27 mouse cellular contexts compared by ENCODE assay signal in the genomic region with DNA sequence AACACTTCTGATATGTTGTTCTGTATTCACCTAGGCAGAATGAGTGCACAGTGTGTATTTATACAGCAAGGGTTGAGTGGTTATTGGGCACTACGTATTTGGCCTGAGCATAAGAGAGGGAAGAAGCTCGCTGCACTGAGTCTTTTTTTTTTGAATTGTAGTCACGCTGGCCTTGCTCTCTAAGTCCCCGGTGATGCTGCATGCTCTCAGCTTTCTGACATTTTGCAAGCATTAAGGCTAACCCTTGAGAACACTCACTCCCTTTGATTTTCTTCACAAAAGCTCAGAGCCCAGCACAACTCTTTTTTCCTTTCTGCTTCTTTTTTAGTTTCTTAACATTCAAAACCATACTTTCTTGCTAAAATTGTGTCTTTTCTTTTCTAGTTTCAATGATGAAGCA.
DNase-seq lines count a peak whose midpoint lies in the region; ATAC-seq lines count a peak whose summit lies in the region.
"Had no signal": no experiment of that assay in that cellular context is flagged by ENCODE, and none has a peak within 500 bp of the region (broad histone marks: within the 10 kb centered on the region; RNA-seq: fewer than 3 reads in every experiment).

No protein-coding gene starts in this region.

- no peak overlapping the region for H3K4me2 ChIP-seq in midbrain, embryonic 13.5 days (replicated peaks)
- no peak overlapping the region for H3K4me2 ChIP-seq in midbrain, embryonic 15.5 days
- H3K4me2 ChIP-seq: embryonic facial prominence, embryonic 12.5 days; embryonic facial prominence, embryonic 15.5 days; heart, embryonic 12.5 days; heart, embryonic 15.5 days; hindbrain, embryonic 15.5 days had no signal

- H3K9ac ChIP-seq in midbrain, embryonic 13.5 days (replicated peaks), result no peak overlapping the region
- no peak overlapping the region for H3K9ac ChIP-seq in midbrain, embryonic 15.5 days
- H3K9ac ChIP-seq: embryonic facial prominence, embryonic 12.5 days; embryonic facial prominence, embryonic 15.5 days; forebrain, postnatal 0 days; heart, embryonic 12.5 days; heart, embryonic 15.5 days; hindbrain, embryonic 15.5 days had no signal

- peaks cover 3% of the 10 kb centered on the region; the same call in 1 of the 2 replicates for H3K4me1 ChIP-seq in midbrain, embryonic 13.5 days (replicated peaks)
- no peaks in the 10 kb centered on the region for H3K4me1 ChIP-seq in midbrain, embryonic 10.5 days
- H3K4me1 ChIP-seq in midbrain, embryonic 15.5 days, result peaks cover 5% of the 10 kb centered on the region; the same call in 1 of the 2 replicates
- H3K4me1 ChIP-seq: embryonic facial prominence, embryonic 12.5 days; embryonic facial prominence, embryonic 15.5 days; heart, embryonic 12.5 days; heart, embryonic 15.5 days; hindbrain, embryonic 10.5 days; hindbrain, embryonic 15.5 days had no signal

- 31% methylated on average over 4 of the region's 4 CpGs for WGBS in midbrain, embryonic 13.5 days
- 58% methylated on average over 4 of the region's 4 CpGs for WGBS in midbrain, embryonic 10.5 days
- WGBS in midbrain, embryonic 15.5 days, result 24% methylated on average over 4 of the region's 4 CpGs

- H3K27me3 ChIP-seq in midbrain, embryonic 13.5 days, result no peaks in the 10 kb centered on the region
- no peaks in the 10 kb centered on the region for H3K27me3 ChIP-seq in midbrain, embryonic 10.5 days (ENCODE audit: low read depth, poor library complexity, severe bottlenecking)
- H3K27me3 ChIP-seq in midbrain, embryonic 15.5 days (replicated peaks), result no peaks in the 10 kb centered on the region
- H3K27me3 ChIP-seq: CH12.LX; embryonic facial prominence, embryonic 12.5 days; embryonic facial prominence, embryonic 15.5 days; heart, embryonic 12.5 days; heart, embryonic 15.5 days; hindbrain, embryonic 15.5 days had no signal

- DNase-seq in midbrain, embryonic 10.5 days (ENCODE audit: low spot score), result no peak
- peak; percentile 22 for DNase-seq in brain, adult 2 months (ENCODE audit: low read depth, low spot score)
- DNase-seq in ovary, postnatal 36 days (ENCODE audit: low spot score), result no peak
- DNase-seq in gastrocnemius, postnatal 25 days, result no peak
- DNase-seq: adrenal gland, postnatal 10 days; B cell, adult 2 months; cerebellum, adult 18-20 months; cerebellum, adult 9-10 months; cerebellum, postnatal 14 days; forebrain, postnatal 0 days; gastrocnemius, adult 2 months; gastrocnemius, postnatal 14 days; heart, adult 18-20 months; heart, postnatal 10 days; heart, postnatal 36 days had no signal

- H3K4me3 ChIP-seq in midbrain, embryonic 13.5 days (replicated peaks), result no peak overlapping the region
- no peak overlapping the region for H3K4me3 ChIP-seq in midbrain, embryonic 10.5 days
- no peak overlapping the region for H3K4me3 ChIP-seq in midbrain, embryonic 15.5 days
- H3K4me3 ChIP-seq: embryonic facial prominence, embryonic 12.5 days; embryonic facial prominence, embryonic 15.5 days; gastrocnemius, adult 2 months; heart, embryonic 12.5 days; heart, embryonic 15.5 days; hindbrain, embryonic 10.5 days; hindbrain, embryonic 15.5 days had no signal

- ATAC-seq in midbrain, embryonic 13.5 days, result no peak
- 0 out of 2 replicates have a peak, but pooled peaks have one; percentile 50 for ATAC-seq in midbrain, embryonic 15.5 days (replicated peaks)
- ATAC-seq: forebrain, embryonic 14.5 days; forebrain, postnatal 0 days; Patski had no signal

- no peaks in the 10 kb centered on the region for H3K9me3 ChIP-seq in midbrain, embryonic 13.5 days
- no peaks in the 10 kb centered on the region for H3K9me3 ChIP-seq in midbrain, embryonic 10.5 days (replicated peaks)
- H3K9me3 ChIP-seq in midbrain, embryonic 15.5 days, result no peaks in the 10 kb centered on the region
- H3K9me3 ChIP-seq: embryonic facial prominence, embryonic 12.5 days; embryonic facial prominence, embryonic 15.5 days; G1E; heart, embryonic 12.5 days; heart, embryonic 15.5 days; hindbrain, embryonic 10.5 days; hindbrain, embryonic 15.5 days had no signal

- peak overlapping the region; percentile 4; the same call in 1 of the 2 replicates for H3K27ac ChIP-seq in midbrain, embryonic 13.5 days
- no peak overlapping the region for H3K27ac ChIP-seq in midbrain, embryonic 10.5 days (replicated peaks)
- peak overlapping the region; percentile 50; the same call in 1 of the 2 replicates for H3K27ac ChIP-seq in midbrain, embryonic 15.5 days
- H3K27ac ChIP-seq: embryonic facial prominence, embryonic 12.5 days; embryonic facial prominence, embryonic 15.5 days; gastrocnemius, adult 2 months; heart, embryonic 15.5 days; hindbrain, embryonic 10.5 days; hindbrain, embryonic 15.5 days had no signal

- no peaks in the 10 kb centered on the region for H3K36me3 ChIP-seq in midbrain, embryonic 13.5 days
- no peaks in the 10 kb centered on the region for H3K36me3 ChIP-seq in midbrain, embryonic 10.5 days
- no peaks in the 10 kb centered on the region for H3K36me3 ChIP-seq in midbrain, embryonic 15.5 days (replicated peaks)
- H3K36me3 ChIP-seq: embryonic facial prominence, embryonic 12.5 days; embryonic facial prominence, embryonic 15.5 days; G1E; heart, embryonic 12.5 days; heart, embryonic 15.5 days; hindbrain, embryonic 10.5 days; hindbrain, embryonic 15.5 days had no signal
